Mouse (Mus musculus) megakaryocyte progenitor cell, adult 5-6 weeks (primary cell): ENCODE measurements around the gene Foxb1. TPM values are rescaled to one million over a fixed set of nuclear protein-coding genes. Genes with fewer than 3 reads are reported as not detected.

Experiments
- ATAC-seq: replicated peaks from 2 replicates; pipeline ENCODE4 v1.8.0; 2016; ENCODE audit warnings: mild to moderate bottlenecking, moderate TSS enrichment, inconsistent platforms; ENCODE audit not compliant: poor library complexity
- total RNA-seq, 2 experiments: library from RNA; stranded (forward) in 1 of 2; stranded (reverse) in 1 of 2; fragments of 157-497, 149-512 nt in 1 of 2; fragments of 200-1000 nt in 1 of 2; gene quantifications; 2 replicates each; pipeline versions ENCODE4 v1.2.3 to v1.2.4; 2015 to 2017

The Foxb1 gene
- not detected in 2 replicates for total RNA-seq (2015)
- not detected in 2 replicates for total RNA-seq (2017)

DNA sequence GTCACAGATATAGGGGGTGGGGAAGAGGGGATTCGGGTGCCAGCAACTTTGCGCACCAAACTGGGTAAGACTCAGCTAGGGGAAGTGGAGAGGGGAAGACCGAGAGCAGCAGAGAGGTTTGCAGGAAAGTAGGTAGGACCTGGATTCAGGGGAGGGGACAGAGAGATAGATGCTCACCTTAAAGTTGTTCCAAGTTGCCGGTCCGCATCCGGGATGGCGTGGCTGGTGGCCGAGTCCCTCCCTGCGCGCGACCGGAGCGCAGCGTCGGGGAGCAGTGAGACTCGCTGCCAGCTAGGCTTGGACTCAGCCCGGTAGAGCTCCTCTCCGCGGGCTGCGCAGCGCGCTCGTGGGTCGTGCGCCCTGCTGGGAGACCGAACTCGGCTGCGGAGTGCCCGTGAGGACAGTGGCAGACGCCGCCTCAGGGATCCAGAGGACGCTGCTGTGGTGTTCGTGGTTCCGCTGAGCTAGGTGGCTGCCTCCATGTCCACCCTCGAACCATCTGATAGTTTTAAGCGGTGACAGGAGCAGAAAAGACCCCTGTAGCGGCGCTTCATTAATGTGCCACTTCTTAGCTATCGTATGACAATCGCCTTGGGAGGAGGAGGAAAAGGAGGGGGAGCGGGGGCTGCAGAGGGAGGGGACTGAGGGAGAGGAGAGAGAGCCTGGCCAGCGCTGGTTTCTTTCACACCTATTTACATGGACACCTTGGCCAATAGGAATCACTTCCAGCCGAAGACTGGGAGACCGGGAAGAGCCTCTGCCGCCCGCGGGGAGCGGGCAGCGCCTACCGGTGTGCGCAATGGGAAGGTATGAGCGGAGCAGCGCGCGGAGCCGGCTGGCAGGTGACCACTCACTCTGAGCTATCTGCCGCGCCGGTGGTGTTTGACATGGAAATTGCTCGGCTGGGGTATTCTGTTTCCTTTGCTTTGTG, at the start of gene Foxb1:
Foxb1 (minus strand) TSS at position 570 of the 931 bp plus-strand sequence.
- ATAC-seq: no peak

GRCm38 (mm10) chr9:69790562-69790961, 29.8 kb upstream of the Foxb1 start:
- no peak for ATAC-seq

GRCm38 (mm10) chr9:69779996-69780395, 19.3 kb upstream of the Foxb1 start:
- ATAC-seq: no peak

- no peak for ATAC-seq
Measured at GRCm38 (mm10) chr9:69769949-69770585, 9.3 kb upstream of the Foxb1 start.

GRCm38 (mm10) chr9:69769091-69769948, 8.6 kb upstream of the Foxb1 start:
- ATAC-seq: no peak

- no peak for ATAC-seq
Measured at GRCm38 (mm10) chr9:69768136-69768875, 7.6 kb upstream of the Foxb1 start.

GRCm38 (mm10) chr9:69767421-69767820, 6.7 kb upstream of the Foxb1 start:
- no peak for ATAC-seq

- ATAC-seq: no peak
Measured at GRCm38 (mm10) chr9:69766936-69767335, 6.2 kb upstream of the Foxb1 start.

- ATAC-seq: no peak
Measured at GRCm38 (mm10) chr9:69766301-69766700, 5.6 kb upstream of the Foxb1 start.

- no peak for ATAC-seq
Measured at GRCm38 (mm10) chr9:69765483-69766050, 4.8 kb upstream of the Foxb1 start.

GRCm38 (mm10) chr9:69764586-69765482, 4.1 kb upstream of the Foxb1 start:
- no peak for ATAC-seq

GRCm38 (mm10) chr9:69763681-69764585, 3.2 kb upstream of the Foxb1 start:
- no peak for ATAC-seq

- no peak for ATAC-seq
Measured at GRCm38 (mm10) chr9:69762703-69763102, 2.0 kb upstream of the Foxb1 start.

DNA sequence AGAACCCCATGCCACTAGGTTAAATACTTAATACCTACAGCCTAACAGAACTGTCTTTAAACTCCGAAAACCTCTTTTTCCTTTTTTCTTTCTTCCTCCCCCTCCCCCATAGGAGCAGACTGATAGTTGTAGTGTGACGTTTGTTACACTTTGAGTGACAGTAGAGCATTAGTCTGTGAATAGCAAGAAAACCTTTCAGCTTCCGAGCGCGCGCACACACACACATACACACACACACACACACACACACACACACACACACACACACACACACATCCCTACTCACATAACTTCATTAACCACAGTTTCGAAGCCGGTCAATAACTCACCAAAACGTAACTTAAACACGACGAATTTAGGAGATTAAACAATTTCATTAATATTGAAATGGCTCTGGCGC, 1.5 kb upstream of the Foxb1 start:
- no peak for ATAC-seq

DNA sequence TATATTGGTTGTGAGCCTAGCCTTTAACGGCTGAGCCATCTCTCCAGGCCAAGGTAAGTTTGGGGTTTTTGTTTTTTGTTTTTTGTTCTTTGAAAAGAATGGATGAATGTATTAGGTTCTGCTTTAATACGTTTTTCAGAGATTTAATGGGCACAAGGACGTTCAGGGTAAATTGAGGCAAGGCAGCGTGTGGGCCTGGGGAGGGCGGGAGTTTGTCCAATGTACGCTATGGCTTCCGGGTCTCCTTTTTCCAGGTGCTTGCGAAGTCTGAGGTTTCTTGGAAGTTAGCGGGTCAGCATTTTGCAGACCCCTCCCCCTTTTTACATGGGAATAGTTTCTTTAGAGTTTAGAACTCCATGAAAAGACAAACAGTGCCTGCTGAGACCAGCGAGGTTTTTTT, 829 bp upstream of the Foxb1 start:
- no peak for ATAC-seq

- ATAC-seq: no peak
Measured at GRCm38 (mm10) chr9:69759721-69760221, 969 bp downstream of the Foxb1 start.

DNA sequence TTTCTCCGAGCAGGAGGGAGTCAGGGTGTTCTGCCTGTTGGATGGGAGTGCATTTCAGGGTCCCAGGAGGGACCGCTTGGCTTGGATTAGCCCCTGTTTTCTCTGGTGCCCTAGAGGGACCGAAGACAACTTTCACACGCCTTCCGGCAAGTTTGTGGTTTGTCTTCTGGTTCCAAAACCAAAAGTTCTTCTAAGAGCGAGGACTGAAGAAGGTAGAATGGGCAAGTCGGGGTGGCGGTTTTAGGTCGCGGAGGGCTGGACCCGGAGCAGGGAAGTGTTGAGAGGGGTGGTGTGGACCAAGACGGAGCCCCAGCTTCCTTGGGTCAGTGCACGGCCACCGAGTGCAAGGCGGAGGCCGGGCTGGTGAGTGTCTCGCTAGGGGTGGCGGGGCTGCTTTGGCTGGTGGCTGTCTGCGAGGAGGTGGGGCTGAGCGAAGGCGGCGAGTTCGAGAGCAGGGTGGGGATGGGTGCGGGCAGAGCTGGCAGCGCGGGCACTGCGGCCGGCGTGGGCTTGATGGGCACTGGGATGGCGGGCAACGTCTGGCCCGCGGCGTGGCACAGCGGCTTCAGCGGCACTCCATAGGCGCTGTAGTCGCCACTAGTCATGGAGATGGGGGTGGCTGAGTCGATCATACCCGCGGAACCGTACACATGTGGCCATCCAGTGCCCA, 1.7 kb downstream of the Foxb1 start:
- ATAC-seq: no peak
